Mouse (Mus musculus) testis, adult 2 months (tissue): ENCODE results near the gene Flvcr1.
A peak's percentile ranks its signal among the peaks of the same experiment; 100 is the strongest.

Experiments used
- CTCF ChIP-seq: fragments of 200-500 bp; IDR thresholded peaks from 2 replicates; pipeline ENCODE4 v1.5.1; 2012; ENCODE audit warnings: low read depth, mild to moderate bottlenecking, inconsistent platforms, low read length, moderate library complexity; ENCODE audit not compliant: control insufficient read depth, insufficient read depth, insufficient replicate concordance
- POLR2A ChIP-seq: fragments of 200-500 bp; IDR thresholded peaks from 2 replicates; pipeline ENCODE4 v1.6.1; 2012; ENCODE audit warnings: low read depth, mild to moderate bottlenecking, inconsistent platforms, low read length, moderate library complexity; ENCODE audit not compliant: control insufficient read depth

GRCm38 (mm10) chr1:191036554-191037334, 10.8 kb upstream of the Flvcr1 start, which contains the start of gene Spata45:
- TF ChIP-seq CTCF (no peak), POLR2A (peak; percentile 33; the same call in 1 of the 2 replicates)
